Mouse (Mus musculus) cortical plate, adult 2 months (tissue): Measurements from ENCODE around the gene Spsb4.

Experiments used
- CTCF ChIP-seq: fragments of 200-500 bp; IDR thresholded peaks from 2 replicates; pipeline ENCODE4 v1.5.1; 2011; ENCODE audit warnings: mild to moderate bottlenecking, control low read depth, low read length; ENCODE audit not compliant: insufficient read depth; ENCODE audit errors: extremely low read depth
- POLR2A ChIP-seq: fragments of 200-500 bp; IDR thresholded peaks from 2 replicates; pipeline ENCODE4 v1.6.1; 2011; ENCODE audit warnings: mild to moderate bottlenecking, low read length, control low read depth; ENCODE audit not compliant: insufficient read depth; ENCODE audit errors: extremely low read depth

DNA sequence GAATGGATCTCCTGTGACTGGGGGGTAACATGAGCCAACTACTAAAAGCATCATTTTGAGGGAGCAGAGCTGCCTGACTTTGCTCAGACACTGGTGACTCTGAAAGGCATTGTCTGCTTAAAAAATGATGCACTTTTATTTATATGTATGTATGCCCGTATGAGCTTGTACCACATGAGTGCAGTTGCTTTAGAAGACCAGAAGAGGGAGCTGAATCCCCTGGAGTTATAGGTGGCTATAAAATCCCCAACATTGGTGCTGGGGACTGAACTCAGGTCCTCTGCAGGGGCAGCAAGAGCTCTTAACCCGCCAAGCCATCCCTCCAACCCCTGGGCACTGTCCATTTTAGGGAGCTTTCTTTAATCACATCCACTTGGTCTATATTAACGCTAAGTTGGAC lies 104.6 kb downstream of the Spsb4 start:
- TF ChIP-seq CTCF (no peak), POLR2A (no peak)
